Mouse (Mus musculus): ENCODE data around the gene Ralbp1. TPM values are rescaled to one million over a fixed set of nuclear protein-coding genes. Genes with fewer than 3 reads are reported as not detected.
A peak's percentile ranks its signal among the peaks of the same experiment; 100 is the strongest.

The Ralbp1 gene
- 12.8 and 13.2 TPM in 2 replicates for polyA plus RNA-seq (2012; rRNA removed)

DNA sequence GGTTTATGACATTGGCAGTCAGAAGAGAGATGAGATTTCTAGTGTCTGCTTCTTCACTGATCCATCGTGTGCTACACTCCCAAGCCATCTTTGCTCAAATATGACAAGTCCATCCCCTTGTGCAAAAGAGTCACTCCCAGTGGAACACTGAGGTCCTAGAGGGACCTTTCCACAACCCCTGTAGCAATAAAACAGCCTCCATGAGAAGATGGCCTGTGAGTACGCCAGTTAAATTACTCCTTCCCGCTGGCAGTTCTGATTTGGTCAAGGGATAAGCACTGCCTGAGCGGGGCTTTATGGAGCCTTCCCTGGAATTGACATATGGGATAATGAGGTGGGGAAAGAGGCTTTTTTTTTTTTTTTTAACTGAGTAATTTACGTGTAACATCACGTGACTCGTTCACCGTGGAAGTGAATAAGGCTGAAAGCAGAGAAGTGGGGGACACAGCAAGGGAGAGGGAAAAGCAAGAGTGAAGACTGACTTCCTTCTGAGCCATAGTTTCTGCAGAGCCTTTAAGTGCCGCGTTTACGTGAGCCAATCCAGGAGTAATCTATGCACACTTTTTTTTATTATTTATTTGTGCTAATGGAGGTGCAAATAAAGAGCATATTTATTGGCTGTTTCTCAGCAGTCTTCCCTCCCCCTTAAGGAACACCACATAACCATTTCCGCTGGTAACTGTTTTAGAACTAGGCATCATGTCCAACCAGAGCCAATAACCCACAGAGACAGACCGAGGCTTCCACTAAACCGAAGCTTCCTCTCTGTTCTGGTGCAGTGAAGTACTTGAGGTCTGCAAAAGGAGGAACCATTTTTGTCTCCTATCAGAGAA is at the start of gene Ralbp1:
Gene Ralbp1 (minus strand): TSS at position 102 of the 833 bp plus-strand sequence.
- Histone ChIP-seq H3K27me3 (ENCODE audit: control insufficient read depth, insufficient read depth, low read length) (no peaks in the 10 kb centered on the region), H3K27ac (ENCODE audit: control insufficient read depth, insufficient read depth, low read depth, low read length) (peak within 1 kb of the TSS; percentile 89), H3K4me1 (ENCODE audit: control insufficient read depth, insufficient read depth, low read length) (peaks cover 12% of the 10 kb centered on the region), H3K36me3 (ENCODE audit: control insufficient read depth, insufficient read depth, low read length) (no peaks in the 10 kb centered on the region), H3K4me3 (ENCODE audit: control insufficient read depth, low read depth, low read length) (peak within 1 kb of the TSS; percentile 93)
- TF ChIP-seq POLR2A (IDR thresholded peaks at IDR 0.05; ENCODE audit: control insufficient read depth, low read depth, low read length) (no peak), CTCF (IDR thresholded peaks at IDR 0.05; ENCODE audit: control insufficient read depth, insufficient read depth, insufficient replicate concordance, low read depth, low read length) (no peak)

DNA sequence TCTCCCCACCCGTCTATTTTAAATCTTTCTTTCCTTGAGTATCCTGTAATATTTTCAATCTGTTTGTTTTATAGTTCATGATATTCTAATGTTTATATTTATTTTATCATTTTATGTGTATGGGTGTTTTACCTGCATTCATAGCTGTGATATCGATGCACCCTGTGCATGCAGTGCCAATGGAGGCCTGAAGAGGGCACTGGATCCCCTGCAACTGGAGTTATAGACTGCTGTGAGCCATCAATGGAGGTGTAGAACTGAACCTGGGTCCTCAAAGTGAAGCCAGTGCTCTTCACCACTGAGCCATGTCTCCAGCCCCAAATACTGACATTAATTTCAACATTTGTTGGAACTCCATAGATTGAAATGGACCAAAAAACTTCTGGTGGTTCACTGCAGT is 48.1 kb upstream of the Ralbp1 start:
- no peaks in the 10 kb centered on the region for H3K36me3 ChIP-seq (ENCODE audit: control insufficient read depth, insufficient read depth, low read length)
- H3K27ac ChIP-seq (ENCODE audit: control insufficient read depth, insufficient read depth, low read depth, low read length) = no peak overlapping the region
- H3K4me1 ChIP-seq (ENCODE audit: control insufficient read depth, insufficient read depth, low read length) = no peaks in the 10 kb centered on the region; the same call in 1 of the 2 replicates
- TF ChIP-seq POLR2A (IDR thresholded peaks at IDR 0.05; ENCODE audit: control insufficient read depth, low read depth, low read length) (no peak), CTCF (IDR thresholded peaks at IDR 0.05; ENCODE audit: control insufficient read depth, insufficient read depth, insufficient replicate concordance, low read depth, low read length) (peak; percentile 52; the same call in 1 of the 2 replicates)
- H3K27me3 ChIP-seq (ENCODE audit: control insufficient read depth, insufficient read depth, low read length) = no peaks in the 10 kb centered on the region
- H3K4me3 ChIP-seq (ENCODE audit: control insufficient read depth, low read depth, low read length) = no peak overlapping the region

DNA sequence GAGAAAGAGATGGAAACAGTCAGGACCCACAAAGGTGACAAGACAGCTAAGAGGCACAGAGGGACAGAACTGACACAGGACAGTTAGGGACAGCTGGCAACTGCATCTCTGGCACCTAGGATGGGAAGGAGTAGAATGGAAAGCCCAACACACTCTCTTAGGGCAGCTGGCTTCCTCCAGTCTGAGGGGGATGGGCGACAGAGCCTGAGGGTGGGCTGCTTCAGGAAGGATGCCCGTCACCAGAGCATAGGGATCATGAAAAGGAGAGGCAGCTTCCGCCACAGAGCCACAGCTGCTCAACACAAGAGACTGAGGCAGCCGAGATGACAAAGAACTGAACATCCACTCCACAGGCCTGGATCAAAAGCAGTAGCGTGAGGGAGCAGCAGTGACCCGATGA is 45.9 kb upstream of the Ralbp1 start:
- Histone ChIP-seq H3K27me3 (ENCODE audit: control insufficient read depth, insufficient read depth, low read length) (no peaks in the 10 kb centered on the region), H3K4me1 (ENCODE audit: control insufficient read depth, insufficient read depth, low read length) (no peaks in the 10 kb centered on the region; the same call in 1 of the 2 replicates), H3K27ac (ENCODE audit: control insufficient read depth, insufficient read depth, low read depth, low read length) (no peak overlapping the region), H3K36me3 (ENCODE audit: control insufficient read depth, insufficient read depth, low read length) (no peaks in the 10 kb centered on the region), H3K4me3 (ENCODE audit: control insufficient read depth, low read depth, low read length) (no peak overlapping the region)
- TF ChIP-seq POLR2A (IDR thresholded peaks at IDR 0.05; ENCODE audit: control insufficient read depth, low read depth, low read length) = no peak
- no peak for TF ChIP-seq CTCF (IDR thresholded peaks at IDR 0.05; ENCODE audit: control insufficient read depth, insufficient read depth, insufficient replicate concordance, low read depth, low read length)

DNA sequence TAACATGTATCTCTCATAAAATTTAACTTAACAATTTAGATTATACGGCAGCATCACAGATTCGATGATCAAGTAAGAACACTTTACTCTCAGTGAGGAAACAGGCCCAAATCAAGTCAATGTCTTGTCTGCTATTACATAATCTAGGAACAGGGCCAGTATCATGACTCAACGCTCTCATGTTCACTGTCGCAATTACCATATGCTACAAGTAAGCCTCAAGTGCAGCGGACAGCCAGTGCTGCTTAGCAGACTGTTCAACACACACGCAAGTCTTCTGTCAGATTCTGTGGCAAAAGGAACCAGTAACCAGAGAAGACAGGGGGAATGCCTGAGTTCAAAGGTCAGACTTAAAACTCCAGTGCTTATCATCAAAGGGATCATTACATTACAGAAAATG is 45.4 kb upstream of the Ralbp1 start:
- no peak overlapping the region for H3K4me3 ChIP-seq (ENCODE audit: control insufficient read depth, low read depth, low read length)
- H3K36me3 ChIP-seq (ENCODE audit: control insufficient read depth, insufficient read depth, low read length) = no peaks in the 10 kb centered on the region
- no peaks in the 10 kb centered on the region for H3K27me3 ChIP-seq (ENCODE audit: control insufficient read depth, insufficient read depth, low read length)
- TF ChIP-seq POLR2A (IDR thresholded peaks at IDR 0.05; ENCODE audit: control insufficient read depth, low read depth, low read length) (no peak), CTCF (IDR thresholded peaks at IDR 0.05; ENCODE audit: control insufficient read depth, insufficient read depth, insufficient replicate concordance, low read depth, low read length) (no peak)
- no peaks in the 10 kb centered on the region; the same call in 1 of the 2 replicates for H3K4me1 ChIP-seq (ENCODE audit: control insufficient read depth, insufficient read depth, low read length)
- H3K27ac ChIP-seq (ENCODE audit: control insufficient read depth, insufficient read depth, low read depth, low read length) = no peak overlapping the region

DNA sequence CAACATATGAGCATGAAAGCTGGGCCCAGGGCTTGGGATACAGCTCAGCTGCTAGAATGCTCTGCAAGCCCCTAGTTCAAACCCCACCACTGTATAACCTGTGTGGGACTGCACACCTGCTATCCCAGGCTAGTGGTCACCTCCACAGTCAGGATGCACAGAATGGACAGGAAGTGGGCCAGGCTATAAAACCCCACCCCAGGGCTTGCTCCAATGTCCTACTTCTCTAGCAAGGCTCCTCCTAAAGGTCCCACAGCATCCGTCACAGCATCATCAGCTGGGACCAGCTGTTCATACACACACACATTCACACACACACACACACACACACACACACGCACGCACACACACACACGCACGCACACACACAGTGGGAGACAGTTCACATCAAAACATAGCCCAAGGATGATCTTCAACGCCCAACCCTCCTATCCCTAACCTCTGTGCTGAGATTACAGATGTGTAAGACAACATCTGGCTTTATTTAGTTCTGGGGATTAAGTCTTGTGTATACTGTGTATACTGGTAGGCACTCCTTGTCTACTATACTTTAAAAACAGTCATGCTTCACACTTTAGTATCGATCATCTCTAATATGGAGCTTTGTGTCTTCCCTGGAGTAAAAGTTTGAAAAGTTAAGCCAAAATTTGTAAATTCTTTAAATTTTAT is 44.7 kb upstream of the Ralbp1 start:
- TF ChIP-seq CTCF (IDR thresholded peaks at IDR 0.05; ENCODE audit: control insufficient read depth, insufficient read depth, insufficient replicate concordance, low read depth, low read length) (no peak), POLR2A (IDR thresholded peaks at IDR 0.05; ENCODE audit: control insufficient read depth, low read depth, low read length) (no peak)
- Histone ChIP-seq H3K4me3 (ENCODE audit: control insufficient read depth, low read depth, low read length) (no peak overlapping the region), H3K27me3 (ENCODE audit: control insufficient read depth, insufficient read depth, low read length) (no peaks in the 10 kb centered on the region), H3K36me3 (ENCODE audit: control insufficient read depth, insufficient read depth, low read length) (no peaks in the 10 kb centered on the region), H3K27ac (ENCODE audit: control insufficient read depth, insufficient read depth, low read depth, low read length) (no peak overlapping the region), H3K4me1 (ENCODE audit: control insufficient read depth, insufficient read depth, low read length) (no peaks in the 10 kb centered on the region; the same call in 1 of the 2 replicates)

DNA sequence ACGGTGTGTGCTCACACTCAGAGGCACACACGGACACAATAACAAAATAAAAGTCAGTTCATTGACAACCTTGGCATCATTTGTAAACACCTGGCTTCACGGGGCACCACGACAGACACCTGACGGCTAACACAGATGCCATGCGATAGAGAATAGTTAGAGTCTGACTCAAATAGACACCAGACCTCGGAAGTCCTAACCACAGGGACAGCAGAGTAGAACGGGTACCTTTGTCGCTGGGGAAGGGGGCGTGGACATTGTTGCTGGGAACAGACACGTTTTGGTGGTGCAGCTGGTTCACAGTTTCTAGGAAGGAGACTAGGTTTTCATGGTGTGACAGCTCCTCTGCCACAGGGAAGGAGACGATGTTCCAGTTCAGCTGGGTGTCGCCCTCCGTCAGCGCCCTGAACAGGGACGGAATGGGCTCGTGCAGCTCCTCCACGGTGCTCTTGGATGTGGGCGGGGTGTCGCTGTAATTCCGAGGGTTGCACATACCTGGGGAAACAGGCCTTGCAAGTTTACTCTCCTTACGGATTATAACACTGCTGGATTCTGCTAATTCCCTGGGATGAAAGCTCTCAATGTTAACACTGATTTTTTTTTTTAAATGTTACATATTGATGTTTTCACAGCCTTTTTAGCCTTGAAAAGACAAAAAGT is 43.9 kb upstream of the Ralbp1 start:
- Histone ChIP-seq H3K4me3 (ENCODE audit: control insufficient read depth, low read depth, low read length) (no peak overlapping the region), H3K4me1 (ENCODE audit: control insufficient read depth, insufficient read depth, low read length) (no peaks in the 10 kb centered on the region; the same call in 1 of the 2 replicates), H3K27me3 (ENCODE audit: control insufficient read depth, insufficient read depth, low read length) (no peaks in the 10 kb centered on the region), H3K36me3 (ENCODE audit: control insufficient read depth, insufficient read depth, low read length) (no peaks in the 10 kb centered on the region; the same call in 1 of the 2 replicates), H3K27ac (ENCODE audit: control insufficient read depth, insufficient read depth, low read depth, low read length) (no peak overlapping the region)
- TF ChIP-seq CTCF (IDR thresholded peaks at IDR 0.05; ENCODE audit: control insufficient read depth, insufficient read depth, insufficient replicate concordance, low read depth, low read length) (no peak), POLR2A (IDR thresholded peaks at IDR 0.05; ENCODE audit: control insufficient read depth, low read depth, low read length) (no peak)

DNA sequence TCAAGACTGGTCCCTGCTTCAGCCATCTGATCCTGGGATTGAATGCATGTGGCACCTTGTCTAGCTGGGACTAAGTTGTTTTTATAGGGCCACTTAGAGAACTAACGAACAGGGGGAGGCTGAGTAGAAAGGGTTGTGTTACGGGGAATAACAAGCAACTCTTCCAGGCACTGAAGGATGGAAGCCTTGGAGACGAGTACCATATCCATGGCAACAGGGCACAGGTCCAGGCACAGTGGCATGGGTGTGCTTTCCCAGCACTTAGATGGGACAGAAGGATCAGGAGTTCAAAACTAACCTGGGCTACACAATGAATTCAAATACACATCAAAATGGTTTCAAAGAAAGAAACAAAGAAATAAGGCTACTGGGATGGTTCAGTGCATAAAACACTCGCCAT is 41.5 kb upstream of the Ralbp1 start:
- no peak overlapping the region for H3K4me3 ChIP-seq (ENCODE audit: control insufficient read depth, low read depth, low read length)
- H3K27me3 ChIP-seq (ENCODE audit: control insufficient read depth, insufficient read depth, low read length) = no peaks in the 10 kb centered on the region
- TF ChIP-seq POLR2A (IDR thresholded peaks at IDR 0.05; ENCODE audit: control insufficient read depth, low read depth, low read length) (no peak), CTCF (IDR thresholded peaks at IDR 0.05; ENCODE audit: control insufficient read depth, insufficient read depth, insufficient replicate concordance, low read depth, low read length) (no peak)
- no peak overlapping the region for H3K27ac ChIP-seq (ENCODE audit: control insufficient read depth, insufficient read depth, low read depth, low read length)
- no peaks in the 10 kb centered on the region; the same call in 1 of the 2 replicates for H3K36me3 ChIP-seq (ENCODE audit: control insufficient read depth, insufficient read depth, low read length)
- H3K4me1 ChIP-seq (ENCODE audit: control insufficient read depth, insufficient read depth, low read length) = no peaks in the 10 kb centered on the region
